Mouse (Mus musculus): ENCODE data around the gene C2. TPM values are rescaled to one million over a fixed set of nuclear protein-coding genes. Genes with fewer than 3 reads are reported as not detected.

The C2 gene
- polyA plus RNA-seq, 1 experiment from 2014 or later: 14.9 TPM

DNA sequence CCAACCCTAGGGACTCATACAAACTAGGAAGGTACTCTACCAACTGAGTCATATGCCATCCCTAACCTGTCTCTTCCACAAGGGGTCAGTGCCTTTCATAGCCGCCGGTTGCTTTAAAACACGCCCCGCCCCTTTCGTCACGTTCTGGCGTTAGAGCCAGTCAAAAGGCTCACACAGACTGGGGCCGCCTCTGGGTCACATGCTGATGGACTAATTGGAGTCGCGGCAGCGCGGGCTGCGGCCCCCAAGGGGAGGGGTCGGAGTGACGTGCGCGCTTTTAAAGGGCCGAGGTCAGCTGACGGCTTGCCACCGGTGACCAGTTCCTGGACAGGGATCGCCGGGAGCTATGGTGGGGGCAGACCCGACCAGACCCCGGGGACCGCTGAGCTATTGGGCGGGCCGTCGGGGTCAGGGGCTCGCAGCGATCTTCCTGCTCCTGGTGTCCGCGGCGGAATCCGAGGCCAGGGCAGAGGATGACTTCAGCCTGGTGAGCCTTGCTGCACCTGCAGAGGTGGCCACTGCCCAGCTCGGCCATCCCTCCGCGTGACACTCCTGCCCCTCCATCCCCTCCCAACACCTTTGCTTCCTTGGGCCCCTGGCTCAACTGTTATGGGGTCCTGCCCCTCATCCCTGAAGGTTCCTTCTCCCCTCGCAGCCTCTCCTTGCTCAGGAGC is 33.1 kb upstream of the C2 start, which contains the start of gene Neu1:
Neu1 (plus strand) TSS at position 193 of the 674 bp plus-strand sequence.
- no peaks in the 10 kb centered on the region for H3K9me3 ChIP-seq
- no peaks in the 10 kb centered on the region for H3K27me3 ChIP-seq (replicated peaks)
- peak within 1 kb of the TSS; percentile 75 for H3K4me3 ChIP-seq (replicated peaks)
- peak; percentile 98 for ATAC-seq
- H3K36me3 ChIP-seq: 0 out of 2 replicates have a peak, but pooled peaks cover 3% of the 10 kb centered on the region
- WGBS: under 1% methylated on average over 38 of the region's 38 CpGs
- H3K4me2 ChIP-seq (replicated peaks): peak within 1 kb of the TSS; percentile 91
- H3K27ac ChIP-seq: peak within 1 kb of the TSS; percentile 45
- peaks cover 19% of the 10 kb centered on the region for H3K4me1 ChIP-seq (replicated peaks)
- H3K9ac ChIP-seq: peak within 1 kb of the TSS; percentile 79

DNA sequence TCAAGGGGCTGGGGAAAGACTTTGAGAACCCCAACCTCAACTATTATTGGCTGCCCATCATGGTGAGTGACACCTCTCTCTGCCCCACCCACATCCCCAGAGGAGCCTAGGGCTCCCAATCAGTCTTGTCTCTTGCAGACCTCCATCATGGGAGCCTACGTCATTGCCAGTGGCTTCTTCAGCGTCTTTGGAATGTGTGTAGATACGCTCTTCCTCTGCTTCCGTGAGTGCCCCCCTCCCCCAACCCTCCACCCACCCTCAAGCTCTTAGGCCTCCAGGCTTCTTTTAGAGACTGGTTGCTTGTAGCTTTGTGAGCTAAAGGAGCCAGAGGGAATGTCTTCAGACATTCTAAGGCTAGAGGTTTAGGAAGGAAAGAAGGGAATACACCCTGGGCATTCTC is 30.8 kb upstream of the C2 start:
- ATAC-seq: no peak
- Histone ChIP-seq H3K27me3 (replicated peaks) (no peaks in the 10 kb centered on the region), H3K9ac (no peak overlapping the region), H3K27ac (no peak overlapping the region), H3K9me3 (no peaks in the 10 kb centered on the region), H3K4me2 (replicated peaks) (no peak overlapping the region), H3K4me1 (replicated peaks) (peaks cover 8% of the 10 kb centered on the region), H3K36me3 (0 out of 2 replicates have a peak, but pooled peaks cover 3% of the 10 kb centered on the region), H3K4me3 (replicated peaks) (no peak overlapping the region)
- 60% methylated on average over 4 of the region's 4 CpGs for WGBS

DNA sequence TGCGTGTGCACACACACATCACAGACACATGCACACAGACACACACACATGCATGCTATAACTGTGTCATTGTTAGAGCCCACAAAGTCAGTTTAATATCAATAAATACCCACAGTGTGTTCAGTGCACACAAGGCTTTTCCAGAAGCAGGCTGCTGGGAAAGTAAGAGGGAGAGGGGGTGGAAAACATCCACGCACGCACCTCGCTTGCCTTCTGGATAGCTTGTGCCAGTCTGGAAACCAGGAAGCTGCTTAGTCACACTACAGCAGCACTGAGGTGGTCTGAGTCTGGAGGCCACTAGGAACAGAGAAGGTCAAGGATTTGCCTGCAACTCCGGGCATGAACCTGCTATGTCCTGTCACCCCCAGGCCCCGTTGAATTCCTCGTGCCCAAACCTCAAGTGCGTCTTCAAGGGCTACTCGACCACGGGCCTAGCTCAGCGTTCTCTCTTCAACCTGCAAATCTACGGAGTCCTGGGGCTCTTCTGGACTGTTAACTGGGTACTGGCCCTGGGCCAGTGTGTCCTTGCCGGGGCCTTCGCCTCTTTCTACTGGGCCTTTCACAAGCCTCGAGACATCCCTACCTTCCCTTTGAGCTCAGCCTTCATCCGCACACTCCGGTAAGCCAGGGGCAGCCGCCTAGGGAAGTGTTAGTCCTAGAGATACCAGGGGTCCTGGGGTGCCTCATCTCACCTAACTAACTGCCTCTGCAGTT is 29.4 kb upstream of the C2 start:
- Histone ChIP-seq H3K4me2 (replicated peaks) (no peak overlapping the region), H3K27me3 (replicated peaks) (no peaks in the 10 kb centered on the region), H3K9me3 (no peaks in the 10 kb centered on the region), H3K27ac (no peak overlapping the region), H3K36me3 (0 out of 2 replicates have a peak, but pooled peaks cover 3% of the 10 kb centered on the region), H3K9ac (no peak overlapping the region), H3K4me3 (replicated peaks) (no peak overlapping the region), H3K4me1 (replicated peaks) (peaks cover 8% of the 10 kb centered on the region)
- WGBS: 84% methylated on average over 18 of the region's 18 CpGs
- no peak for ATAC-seq

DNA sequence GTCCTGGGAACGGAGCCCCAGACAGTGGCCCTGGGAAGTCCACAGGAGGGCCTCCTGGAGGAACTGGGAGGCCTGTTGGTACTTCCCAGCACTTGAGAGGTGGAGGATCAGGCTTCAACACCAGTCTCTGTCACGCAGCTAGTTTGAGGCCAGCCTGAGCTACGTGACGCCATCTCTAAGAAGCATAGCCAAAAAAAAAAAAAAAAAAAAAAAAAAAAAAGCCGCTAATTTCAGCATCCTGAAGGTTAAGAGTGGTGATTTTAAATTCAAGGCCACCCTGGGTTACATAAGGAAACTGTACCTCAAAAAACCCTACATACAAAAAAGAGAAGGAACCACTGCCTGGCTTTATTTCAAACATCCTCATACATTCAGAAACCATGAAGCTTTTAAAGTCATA is 26.2 kb upstream of the C2 start:
- Histone ChIP-seq H3K4me1 (replicated peaks) (no peaks in the 10 kb centered on the region), H3K9me3 (no peaks in the 10 kb centered on the region), H3K27me3 (replicated peaks) (no peaks in the 10 kb centered on the region), H3K9ac (no peak overlapping the region), H3K4me2 (replicated peaks) (no peak overlapping the region), H3K4me3 (replicated peaks) (no peak overlapping the region), H3K27ac (no peak overlapping the region), H3K36me3 (0 out of 2 replicates have a peak, but pooled peaks cover 3% of the 10 kb centered on the region)
- ATAC-seq: no peak
- whole genome bisulfite sequencing: 71% methylated on average over 5 of the region's 5 CpGs

DNA sequence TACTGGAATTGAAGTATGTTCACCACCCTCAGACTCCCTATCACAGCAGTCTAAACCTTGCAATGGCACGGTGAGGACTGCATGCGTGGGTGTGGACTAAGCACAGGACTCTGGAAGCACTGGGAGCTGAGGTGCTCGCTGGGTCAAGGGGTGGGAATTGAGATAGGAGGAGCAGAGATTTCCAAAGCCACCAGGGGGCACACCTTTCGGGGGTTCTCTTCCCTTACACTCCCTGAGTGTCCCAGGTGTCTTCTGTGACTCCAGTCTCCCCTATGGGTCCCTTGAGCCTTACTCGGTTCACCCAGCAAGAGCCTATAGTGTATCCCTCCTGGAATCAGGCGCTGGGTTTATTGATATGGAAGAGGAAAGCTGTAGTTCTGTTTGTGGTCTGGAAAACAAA is 24.9 kb upstream of the C2 start:
- 48% methylated on average over 6 of the region's 6 CpGs for WGBS
- Histone ChIP-seq H3K27me3 (replicated peaks) (no peaks in the 10 kb centered on the region), H3K36me3 (no peaks in the 10 kb centered on the region), H3K4me3 (replicated peaks) (no peak overlapping the region), H3K4me1 (replicated peaks) (0 out of 2 replicates have a peak, but pooled peaks cover 3% of the 10 kb centered on the region), H3K9ac (no peak overlapping the region), H3K27ac (no peak overlapping the region), H3K9me3 (no peaks in the 10 kb centered on the region), H3K4me2 (replicated peaks) (no peak overlapping the region)
- ATAC-seq: 0 out of 2 replicates have a peak, but pooled peaks have one; percentile 13

DNA sequence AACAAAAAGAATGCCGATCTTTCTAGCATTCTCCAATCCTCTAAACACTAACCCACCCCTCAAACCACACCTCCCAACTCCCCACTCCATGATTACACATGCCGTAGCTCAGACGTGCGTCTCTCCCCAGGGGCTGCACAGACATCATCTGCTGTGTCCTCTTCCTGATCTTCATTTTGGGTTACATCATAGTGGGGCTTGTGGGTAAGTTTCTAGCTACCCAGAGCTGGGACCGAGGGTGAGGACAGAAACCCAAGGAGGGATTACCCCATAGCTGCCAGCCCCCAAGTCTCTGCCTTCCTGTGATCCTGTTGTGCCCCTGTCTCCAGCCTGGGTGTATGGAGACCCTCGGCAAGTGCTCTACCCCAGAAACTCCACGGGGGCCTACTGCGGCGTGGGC is 19.1 kb upstream of the C2 start:
- no peaks in the 10 kb centered on the region for H3K27me3 ChIP-seq (replicated peaks)
- H3K4me2 ChIP-seq (replicated peaks): no peak overlapping the region
- ATAC-seq: no peak
- 69% methylated on average over 9 of the region's 9 CpGs for WGBS
- no peak overlapping the region for H3K4me3 ChIP-seq (replicated peaks)
- H3K36me3 ChIP-seq: peaks cover 13% of the 10 kb centered on the region
- no peak overlapping the region; the same call in 1 of the 2 replicates for H3K9ac ChIP-seq
- H3K27ac ChIP-seq: 0 out of 2 replicates have a peak overlapping the region, but pooled peaks have one; percentile 15
- H3K9me3 ChIP-seq: no peaks in the 10 kb centered on the region
- 0 out of 2 replicates have a peak, but pooled peaks cover 13% of the 10 kb centered on the region for H3K4me1 ChIP-seq (replicated peaks)

DNA sequence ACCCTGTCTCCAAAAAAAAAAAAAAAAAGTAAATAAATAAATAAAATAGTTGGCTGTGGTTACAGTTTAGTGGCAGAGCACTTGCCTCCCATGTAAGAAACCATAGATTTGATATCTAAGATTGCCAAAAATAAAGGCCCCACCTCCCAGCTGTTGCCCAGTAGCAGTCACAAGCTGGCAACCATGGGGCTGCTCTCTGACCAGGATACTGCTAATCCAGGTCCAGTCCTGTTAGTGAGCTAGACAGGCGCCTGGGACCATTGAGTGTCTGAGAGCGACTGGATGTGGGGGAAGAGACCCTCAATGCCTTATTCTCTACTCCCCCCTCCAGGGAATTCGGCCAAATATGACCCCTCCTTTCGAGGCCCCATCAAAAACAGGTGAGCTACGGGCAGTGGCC is 18.3 kb upstream of the C2 start:
- Histone ChIP-seq H3K36me3 (peaks cover 20% of the 10 kb centered on the region), H3K27ac (no peak overlapping the region), H3K4me3 (replicated peaks) (no peak overlapping the region), H3K27me3 (replicated peaks) (no peaks in the 10 kb centered on the region), H3K4me1 (replicated peaks) (peaks cover 19% of the 10 kb centered on the region), H3K9ac (no peak overlapping the region), H3K4me2 (replicated peaks) (no peak overlapping the region), H3K9me3 (no peaks in the 10 kb centered on the region)
- no peak for ATAC-seq
- 89% methylated on average over 5 of the region's 5 CpGs for WGBS

DNA sequence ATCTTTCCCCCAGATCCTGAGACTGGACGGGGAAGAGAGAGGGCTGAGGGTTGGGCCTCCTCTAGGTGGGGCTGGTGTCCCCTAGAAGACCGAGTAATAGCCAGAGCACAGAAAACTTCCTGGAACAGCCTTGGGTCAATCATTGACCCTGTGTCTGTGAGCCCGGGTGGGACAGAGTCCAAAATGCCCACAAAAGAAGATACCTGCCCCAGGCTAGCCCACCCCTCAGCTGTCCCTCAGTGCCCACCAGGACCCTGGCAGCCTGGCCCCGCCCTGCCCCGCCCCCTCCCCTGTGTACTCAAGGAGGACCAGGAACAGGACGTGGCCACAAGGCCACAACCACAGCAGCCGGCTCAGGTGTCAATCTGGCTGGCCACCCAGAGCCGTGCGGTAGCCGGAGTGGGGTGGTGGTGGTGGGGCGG is 17.4 kb upstream of the C2 start:
- peaks cover 29% of the 10 kb centered on the region for H3K36me3 ChIP-seq
- peak overlapping the region; percentile 32 for H3K4me3 ChIP-seq (replicated peaks)
- no peaks in the 10 kb centered on the region for H3K27me3 ChIP-seq (replicated peaks)
- peak overlapping the region; percentile 77 for H3K27ac ChIP-seq
- peak; percentile 77 for ATAC-seq
- 12% methylated on average over 11 of the region's 11 CpGs for WGBS
- no peaks in the 10 kb centered on the region for H3K9me3 ChIP-seq
- H3K9ac ChIP-seq: peak overlapping the region; percentile 44
- H3K4me2 ChIP-seq (replicated peaks): peak overlapping the region; percentile 54
- H3K4me1 ChIP-seq (replicated peaks): peaks cover 24% of the 10 kb centered on the region

DNA sequence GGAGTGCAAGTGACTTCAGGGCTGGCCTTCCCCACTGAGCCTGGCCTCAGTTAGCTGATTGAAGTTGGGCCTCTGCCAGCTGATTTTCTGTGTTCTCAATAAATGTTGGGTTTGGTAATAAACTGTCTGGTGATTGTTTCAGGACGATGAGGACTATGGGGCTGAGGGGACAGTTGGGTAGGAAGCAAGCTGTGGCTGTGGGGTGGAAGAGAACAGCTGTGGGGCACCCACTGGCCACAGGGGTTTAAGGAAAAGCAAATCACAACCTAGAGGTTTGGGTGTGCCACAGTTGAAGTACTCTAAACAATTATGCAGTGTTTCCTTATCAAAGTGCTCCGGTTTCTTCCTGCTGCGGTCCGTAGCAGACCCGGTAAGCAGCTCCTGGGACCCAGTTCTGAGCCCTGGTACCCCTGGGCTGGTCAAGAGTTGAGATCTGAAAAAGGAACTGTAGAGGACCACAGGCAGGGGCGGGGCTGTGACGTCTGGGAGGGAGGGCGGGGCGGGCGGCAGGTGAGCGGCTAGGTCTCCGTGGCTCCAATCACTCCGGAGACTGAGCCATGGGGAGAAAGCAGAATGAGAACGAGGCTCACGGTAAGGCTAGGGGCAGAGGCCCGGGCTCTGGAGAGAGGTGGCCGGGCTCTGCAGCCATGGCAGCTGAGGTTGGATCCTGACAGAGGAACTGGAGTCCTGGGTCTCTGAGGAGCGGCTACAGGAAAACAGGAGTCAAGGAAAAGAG is 16.0 kb upstream of the C2 start, which contains the start of gene Slc44a4:
Slc44a4 (plus strand) TSS at position 537 of the 736 bp plus-strand sequence.
- peak within 1 kb of the TSS; percentile 32 for H3K4me3 ChIP-seq (replicated peaks)
- peaks cover 24% of the 10 kb centered on the region for H3K4me1 ChIP-seq (replicated peaks)
- peak within 1 kb of the TSS; percentile 44 for H3K9ac ChIP-seq
- peak within 1 kb of the TSS; percentile 54 for H3K4me2 ChIP-seq (replicated peaks)
- no peaks in the 10 kb centered on the region for H3K9me3 ChIP-seq
- H3K27ac ChIP-seq: peak within 1 kb of the TSS; percentile 77
- no peaks in the 10 kb centered on the region for H3K27me3 ChIP-seq (replicated peaks)
- peaks cover 36% of the 10 kb centered on the region for H3K36me3 ChIP-seq
- 22% methylated on average over 18 of the region's 18 CpGs for WGBS
- peak; percentile 27 for ATAC-seq

DNA sequence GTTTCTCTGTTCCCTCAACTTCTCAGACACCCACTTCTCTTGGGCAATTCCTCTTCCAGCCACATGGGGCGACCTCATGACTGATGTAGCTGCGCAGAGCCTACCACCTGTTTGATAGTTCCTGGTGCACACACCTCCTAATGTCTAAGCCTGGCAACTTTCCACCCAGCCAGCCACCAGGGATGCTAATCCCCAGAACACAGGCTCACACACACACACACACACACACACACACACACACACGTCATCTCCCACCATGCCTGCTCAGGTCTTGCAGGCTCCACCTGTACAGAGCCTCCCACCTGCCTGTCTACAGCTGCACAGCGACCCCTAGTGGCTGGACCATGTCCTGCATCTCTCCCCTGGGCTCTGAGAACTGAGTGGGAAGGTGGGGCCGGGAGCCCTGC is 13.9 kb upstream of the C2 start:
- Histone ChIP-seq H3K4me3 (replicated peaks) (no peak overlapping the region), H3K36me3 (peaks cover 54% of the 10 kb centered on the region), H3K27ac (0 out of 2 replicates have a peak overlapping the region, but pooled peaks have one; percentile 69), H3K9ac (no peak overlapping the region), H3K4me1 (replicated peaks) (peaks cover 14% of the 10 kb centered on the region), H3K4me2 (replicated peaks) (no peak overlapping the region), H3K9me3 (no peaks in the 10 kb centered on the region), H3K27me3 (replicated peaks) (no peaks in the 10 kb centered on the region)
- peak; percentile 55 for ATAC-seq
- 38% methylated on average over 5 of the region's 5 CpGs for WGBS

DNA sequence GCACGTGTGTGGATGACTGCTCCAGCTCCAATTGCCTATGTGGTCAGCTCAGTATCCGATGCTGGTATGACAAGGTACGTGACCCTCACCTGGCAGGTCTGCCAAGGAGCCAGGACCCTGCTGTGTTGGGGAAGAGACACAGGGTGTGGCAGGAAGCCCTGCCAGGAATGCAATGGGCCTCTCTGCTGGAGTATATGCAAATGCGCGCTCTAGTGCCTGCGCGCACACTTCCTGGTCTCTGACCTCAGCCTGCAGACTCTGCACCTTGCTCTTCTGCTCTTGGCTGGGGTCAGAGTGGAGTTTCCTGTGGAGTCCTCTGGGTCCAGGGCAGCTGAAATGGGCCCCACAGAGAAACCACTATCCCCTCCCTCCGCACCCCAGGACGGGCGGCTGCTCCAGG is 12.9 kb upstream of the C2 start:
- Histone ChIP-seq H3K9me3 (no peaks in the 10 kb centered on the region), H3K27ac (peak overlapping the region; percentile 69), H3K4me2 (replicated peaks) (no peak overlapping the region), H3K4me1 (replicated peaks) (peaks cover 14% of the 10 kb centered on the region), H3K27me3 (replicated peaks) (no peaks in the 10 kb centered on the region), H3K36me3 (peaks cover 64% of the 10 kb centered on the region), H3K9ac (no peak overlapping the region), H3K4me3 (replicated peaks) (no peak overlapping the region)
- peak; percentile 68 for ATAC-seq
- WGBS: 61% methylated on average over 10 of the region's 10 CpGs

DNA sequence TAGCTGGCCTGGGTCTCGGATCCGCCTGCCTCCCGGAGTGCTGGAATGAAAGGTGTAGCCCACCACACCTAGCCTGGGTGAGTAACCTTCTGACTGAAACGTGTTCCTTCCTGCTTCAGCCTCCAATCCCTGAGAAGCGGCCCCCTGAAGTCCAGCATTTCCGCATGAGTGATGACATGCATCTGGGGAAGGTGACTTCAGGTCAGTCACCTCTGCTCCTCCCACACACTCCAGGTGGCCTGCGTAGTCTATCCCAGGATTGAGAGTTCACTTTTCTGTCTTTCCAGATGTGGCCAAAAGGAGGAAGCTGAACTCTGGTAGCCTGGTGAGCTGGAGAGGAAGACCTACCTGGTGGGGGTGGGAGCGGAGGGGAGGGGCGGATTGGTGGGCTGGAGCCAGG is 4.8 kb upstream of the C2 start:
- no peak overlapping the region for H3K4me3 ChIP-seq (replicated peaks)
- no peak overlapping the region for H3K9ac ChIP-seq
- H3K27me3 ChIP-seq (replicated peaks): no peaks in the 10 kb centered on the region
- 0 out of 2 replicates have a peak, but pooled peaks cover 1% of the 10 kb centered on the region for H3K4me1 ChIP-seq (replicated peaks)
- H3K9me3 ChIP-seq: no peaks in the 10 kb centered on the region
- WGBS: 83% methylated on average over 9 of the region's 9 CpGs
- ATAC-seq: no peak
- no peak overlapping the region for H3K4me2 ChIP-seq (replicated peaks)
- no peak overlapping the region for H3K27ac ChIP-seq
- H3K36me3 ChIP-seq: peaks cover 47% of the 10 kb centered on the region

All from intestine, embryonic 15.5 days (tissue).